Mouse (Mus musculus) hindbrain, embryonic 16.5 days (tissue): ENCODE data around the gene Focad. TPM values are rescaled to one million over a fixed set of nuclear protein-coding genes. Genes with fewer than 3 reads are reported as not detected.
A peak's percentile ranks its signal among the peaks of the same experiment; 100 is the strongest.

Source experiments
- ATAC-seq: fragments of 200-750 bp; cut with Nextera tagmentation; 2 replicates; pipeline ENCODE4 v1.8.0; 2017; ENCODE audit warnings: moderate TSS enrichment, moderate library complexity
- H3K27ac ChIP-seq: fragments of 300-500 bp; sonication (generic); 2 replicates; pipeline ENCODE4 v1.5.1; 2014; ENCODE audit warnings: low read depth, mild to moderate bottlenecking, control low read depth, low read length, moderate library complexity
- H3K27me3 ChIP-seq: fragments of 300-500 bp; sonication (generic); replicated peaks from 2 replicates; pipeline ENCODE4 v1.6.1; 2014; ENCODE audit warnings: low read length; ENCODE audit not compliant: control insufficient read depth, insufficient read depth
- H3K36me3 ChIP-seq: fragments of 300-500 bp; sonication (generic); 2 replicates; pipeline ENCODE4 v1.6.1; 2014; ENCODE audit warnings: mild to moderate bottlenecking, low read length, moderate library complexity, mixed read lengths; ENCODE audit not compliant: control insufficient read depth, insufficient read depth
- H3K4me1 ChIP-seq: fragments of 300-500 bp; sonication (generic); 2 replicates; pipeline ENCODE4 v1.6.1; 2014; ENCODE audit warnings: low read depth, low read length; ENCODE audit not compliant: control insufficient read depth, insufficient read depth
- H3K4me2 ChIP-seq: fragments of 300-500 bp; sonication (generic); 2 replicates; pipeline ENCODE4 v1.6.1; 2014; ENCODE audit warnings: mild to moderate bottlenecking, low read length, control low read depth, moderate library complexity
- H3K4me3 ChIP-seq: fragments of 300-500 bp; sonication (generic); 2 replicates; pipeline ENCODE4 v1.5.1; 2014; ENCODE audit warnings: mild to moderate bottlenecking, low read length, control low read depth, moderate library complexity
- H3K9ac ChIP-seq: fragments of 300-500 bp; sonication (generic); 2 replicates; pipeline ENCODE4 v1.6.1; 2014; ENCODE audit warnings: low read depth, mild to moderate bottlenecking, control low read depth, low read length, moderate library complexity
- H3K9me3 ChIP-seq: fragments of 300-500 bp; sonication (generic); 2 replicates; pipeline ENCODE4 v1.6.1; 2014; ENCODE audit warnings: mild to moderate bottlenecking, low read length, moderate library complexity; ENCODE audit not compliant: control insufficient read depth
- WGBS: fragments of 180-500 bp; shearing (Covaris S2); extraction: QIAGEN DNeasy Blood & Tissue Kit; methylation state at CpG from one replicate; pipeline ENCODE4 v1.1.7; 2014; 5-methylcytosine and 5-hydroxymethylcytosine counted together
- polyA plus RNA-seq: library from polyadenylated mRNA; unstranded; fragments of >200 nt; fragmentation: Nextera tagmentation; extraction: Ambion mirVana; gene quantifications from 2 replicates; pipeline ENCODE4 v1.2.1, GENCODE M21; 2015

Focad gene
- polyA plus RNA-seq, 1 experiment from 2014 or later = 11.7 TPM

GRCm38 (mm10) chr4:88402884-88403283, 308.5 kb downstream of the Focad start:
- 89% methylated on average over 6 of the region's 6 CpGs for WGBS
- peaks cover 6% of the 10 kb centered on the region; the same call in 1 of the 2 replicates for H3K36me3 ChIP-seq
- no peak overlapping the region for H3K4me3 ChIP-seq
- no peaks in the 10 kb centered on the region for H3K9me3 ChIP-seq
- H3K4me2 ChIP-seq = no peak overlapping the region
- H3K4me1 ChIP-seq = peaks cover 6% of the 10 kb centered on the region
- H3K27me3 ChIP-seq = no peaks in the 10 kb centered on the region
- no peak overlapping the region for H3K27ac ChIP-seq
- no peak overlapping the region for H3K9ac ChIP-seq
- ATAC-seq = no peak

- peak; percentile 99 for ATAC-seq
- no peak overlapping the region for H3K4me3 ChIP-seq
- no peaks in the 10 kb centered on the region for H3K9me3 ChIP-seq
- H3K9ac ChIP-seq = no peak overlapping the region
- peaks cover 4% of the 10 kb centered on the region; the same call in 1 of the 2 replicates for H3K36me3 ChIP-seq
- 48% methylated on average over 4 of the region's 4 CpGs for WGBS
- H3K27ac ChIP-seq = peak overlapping the region; percentile 56
- no peaks in the 10 kb centered on the region for H3K27me3 ChIP-seq
- peaks cover 6% of the 10 kb centered on the region for H3K4me1 ChIP-seq
- H3K4me2 ChIP-seq = no peak overlapping the region
Observed at GRCm38 (mm10) chr4:88406887-88407696, 312.7 kb downstream of the Focad start.

- Histone ChIP-seq H3K27me3 (no peaks in the 10 kb centered on the region), H3K4me2 (no peak overlapping the region), H3K27ac (no peak overlapping the region), H3K36me3 (peaks cover 4% of the 10 kb centered on the region; the same call in 1 of the 2 replicates), H3K4me1 (peaks cover 6% of the 10 kb centered on the region), H3K4me3 (no peak overlapping the region), H3K9ac (no peak overlapping the region), H3K9me3 (no peaks in the 10 kb centered on the region)
- WGBS = 96% methylated on average over 4 of the region's 4 CpGs
- no peak for ATAC-seq
Observed at GRCm38 (mm10) chr4:88409279-88409678, 314.9 kb downstream of the Focad start.

GRCm38 (mm10) chr4:88412331-88412730, 317.9 kb downstream of the Focad start:
- no peak for ATAC-seq
- WGBS = 87% methylated on average over 2 of the region's 2 CpGs
- Histone ChIP-seq H3K4me3 (no peak overlapping the region), H3K9ac (no peak overlapping the region), H3K27ac (no peak overlapping the region), H3K36me3 (peaks cover 3% of the 10 kb centered on the region; the same call in 1 of the 2 replicates), H3K4me2 (no peak overlapping the region), H3K9me3 (no peaks in the 10 kb centered on the region), H3K27me3 (no peaks in the 10 kb centered on the region), H3K4me1 (peaks cover under 1% of the 10 kb centered on the region; the same call in 1 of the 2 replicates)

- ATAC-seq = no peak
- Histone ChIP-seq H3K9me3 (no peaks in the 10 kb centered on the region), H3K27me3 (no peaks in the 10 kb centered on the region), H3K36me3 (no peaks in the 10 kb centered on the region), H3K9ac (no peak overlapping the region), H3K4me1 (no peaks in the 10 kb centered on the region), H3K27ac (no peak overlapping the region), H3K4me2 (no peak overlapping the region), H3K4me3 (no peak overlapping the region)
- 30% methylated on average over 2 of the region's 2 CpGs for WGBS
Observed at GRCm38 (mm10) chr4:88415017-88415416, 320.6 kb downstream of the Focad start.

GRCm38 (mm10) chr4:88419378-88419777, 324.9 kb downstream of the Focad start:
- Histone ChIP-seq H3K4me3 (no peak overlapping the region), H3K4me2 (no peak overlapping the region), H3K4me1 (no peaks in the 10 kb centered on the region), H3K9me3 (no peaks in the 10 kb centered on the region), H3K9ac (no peak overlapping the region), H3K27me3 (no peaks in the 10 kb centered on the region), H3K27ac (no peak overlapping the region), H3K36me3 (no peaks in the 10 kb centered on the region)
- 95% methylated on average over 5 of the region's 5 CpGs for WGBS
- no peak for ATAC-seq

GRCm38 (mm10) chr4:88424563-88424962, 330.1 kb downstream of the Focad start:
- no peaks in the 10 kb centered on the region for H3K36me3 ChIP-seq
- H3K4me2 ChIP-seq = no peak overlapping the region
- H3K9ac ChIP-seq = no peak overlapping the region
- no peak for ATAC-seq
- no peaks in the 10 kb centered on the region for H3K27me3 ChIP-seq
- no peak overlapping the region for H3K27ac ChIP-seq
- H3K4me3 ChIP-seq = no peak overlapping the region
- H3K4me1 ChIP-seq = no peaks in the 10 kb centered on the region
- H3K9me3 ChIP-seq = no peaks in the 10 kb centered on the region

- Histone ChIP-seq H3K4me3 (no peak overlapping the region), H3K27ac (no peak overlapping the region), H3K9me3 (no peaks in the 10 kb centered on the region), H3K9ac (no peak overlapping the region), H3K27me3 (no peaks in the 10 kb centered on the region), H3K36me3 (no peaks in the 10 kb centered on the region), H3K4me2 (no peak overlapping the region), H3K4me1 (no peaks in the 10 kb centered on the region)
- no peak for ATAC-seq
- WGBS = 79% methylated on average over 2 of the region's 2 CpGs
Observed at GRCm38 (mm10) chr4:88427630-88428239, 333.3 kb downstream of the Focad start.

- Histone ChIP-seq H3K27ac (no peak overlapping the region), H3K4me3 (no peak overlapping the region), H3K36me3 (no peaks in the 10 kb centered on the region), H3K9ac (no peak overlapping the region), H3K27me3 (no peaks in the 10 kb centered on the region), H3K4me2 (no peak overlapping the region), H3K4me1 (no peaks in the 10 kb centered on the region), H3K9me3 (no peaks in the 10 kb centered on the region)
- no peak for ATAC-seq
- WGBS = 83% methylated on average over 8 of the region's 8 CpGs
Observed at GRCm38 (mm10) chr4:88432412-88433024, 338.1 kb downstream of the Focad start.
